Mouse (Mus musculus): ENCODE results near the gene Dnaaf5. TPM values are rescaled to one million over a fixed set of nuclear protein-coding genes. Genes with fewer than 3 reads are reported as not detected.
A peak's percentile ranks its signal among the peaks of the same experiment; 100 is the strongest.

The Dnaaf5 gene
- polyA plus RNA-seq, 1 experiment from 2014 or later: 5.0 TPM

DNA sequence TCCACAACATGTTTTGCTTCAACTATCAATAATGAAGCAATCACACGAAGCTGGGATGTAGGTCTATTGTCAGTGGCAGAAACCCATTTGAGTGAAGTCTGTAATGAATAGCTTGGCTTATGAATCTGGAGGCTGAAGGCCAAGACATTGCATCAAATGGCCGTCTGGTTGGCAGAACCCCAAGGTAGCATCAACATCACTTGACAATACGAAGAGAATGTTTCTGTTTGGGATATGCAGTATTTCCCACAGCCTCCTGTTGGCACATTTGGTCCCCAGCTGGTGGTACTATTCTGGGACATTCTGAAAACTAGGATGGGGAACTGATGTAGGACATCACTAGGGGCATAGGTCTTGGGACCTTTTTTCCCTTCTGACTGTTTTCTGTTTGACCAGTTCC lies 6.1 kb upstream of the Dnaaf5 start:
- peaks cover 9% of the 10 kb centered on the region for H3K4me1 ChIP-seq (replicated peaks)
- no peak overlapping the region for H3K4me2 ChIP-seq
- no peak for ATAC-seq (replicated peaks; ENCODE audit: insufficient number of reproducible peaks, insufficient read depth, low FRiP score, low read depth)
- no peak overlapping the region for H3K27ac ChIP-seq
- no peak overlapping the region for H3K4me3 ChIP-seq
- H3K9ac ChIP-seq: no peak overlapping the region
- no peaks in the 10 kb centered on the region for H3K9me3 ChIP-seq (replicated peaks)
- H3K27me3 ChIP-seq: no peaks in the 10 kb centered on the region
- 70% methylated on average over 3 of the region's 3 CpGs for WGBS
- H3K36me3 ChIP-seq: no peaks in the 10 kb centered on the region

DNA sequence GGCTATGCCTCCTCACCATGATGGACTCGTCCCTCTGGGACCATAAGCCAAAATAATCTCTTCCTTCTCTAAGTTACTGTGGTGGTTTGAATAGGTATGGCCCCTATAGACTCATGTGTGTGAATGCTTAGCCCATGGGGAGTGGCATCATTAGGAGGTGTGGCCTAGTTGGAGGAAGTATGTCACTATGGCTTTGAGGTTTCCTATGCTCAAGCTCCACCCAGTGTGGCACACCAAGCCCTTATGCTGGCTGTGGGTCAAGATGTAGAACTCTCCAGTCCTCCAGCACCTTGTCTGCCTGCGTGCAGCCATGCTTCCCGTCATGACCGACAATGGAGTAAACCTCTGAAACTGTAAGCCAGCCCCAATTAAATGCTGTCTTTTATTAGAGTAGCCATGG lies 4.3 kb upstream of the Dnaaf5 start:
- WGBS: 89% methylated on average over 4 of the region's 4 CpGs
- no peak overlapping the region for H3K9ac ChIP-seq
- H3K27ac ChIP-seq: no peak overlapping the region
- no peaks in the 10 kb centered on the region for H3K9me3 ChIP-seq (replicated peaks)
- ATAC-seq (replicated peaks; ENCODE audit: insufficient number of reproducible peaks, insufficient read depth, low FRiP score, low read depth): no peak
- H3K4me3 ChIP-seq: no peak overlapping the region
- no peaks in the 10 kb centered on the region for H3K36me3 ChIP-seq
- H3K4me2 ChIP-seq: no peak overlapping the region
- no peaks in the 10 kb centered on the region for H3K27me3 ChIP-seq
- peaks cover 13% of the 10 kb centered on the region for H3K4me1 ChIP-seq (replicated peaks)

DNA sequence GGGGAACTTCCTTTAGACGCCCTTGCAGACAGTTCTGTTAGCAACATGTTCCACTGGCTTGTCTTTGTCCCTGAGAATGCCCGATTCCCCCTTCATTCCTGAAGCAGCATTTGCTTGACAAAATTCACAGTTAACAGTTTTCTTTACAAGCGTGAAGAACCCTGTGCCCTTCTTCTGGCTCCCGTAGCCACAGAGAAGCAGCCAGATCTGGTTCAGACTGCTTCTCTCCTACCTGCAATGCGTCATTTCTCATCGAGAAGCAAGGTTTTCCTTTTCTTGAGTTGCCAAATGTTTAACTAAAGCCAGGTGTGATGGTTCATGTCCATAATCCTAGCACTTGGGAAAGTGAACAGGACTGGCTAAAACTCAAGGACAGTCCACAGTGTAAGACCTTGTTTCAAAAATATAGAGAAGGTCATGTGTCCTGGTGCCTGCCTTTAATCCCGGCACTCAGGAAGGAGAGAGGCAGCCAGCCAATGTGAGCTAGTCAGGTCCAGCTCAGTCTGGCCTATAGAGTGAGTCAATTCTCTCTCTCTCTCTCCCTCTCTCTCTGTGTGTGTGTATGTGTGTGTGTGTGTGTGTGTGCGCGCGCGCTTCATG lies 3.4 kb upstream of the Dnaaf5 start:
- Histone ChIP-seq H3K4me1 (replicated peaks) (peaks cover 16% of the 10 kb centered on the region), H3K27ac (peak overlapping the region; percentile 41), H3K27me3 (no peaks in the 10 kb centered on the region), H3K9me3 (replicated peaks) (no peaks in the 10 kb centered on the region), H3K4me3 (no peak overlapping the region), H3K36me3 (no peaks in the 10 kb centered on the region), H3K4me2 (no peak overlapping the region), H3K9ac (no peak overlapping the region)
- no peak for ATAC-seq (replicated peaks; ENCODE audit: insufficient number of reproducible peaks, insufficient read depth, low FRiP score, low read depth)
- WGBS: 82% methylated on average over 11 of the region's 11 CpGs

DNA sequence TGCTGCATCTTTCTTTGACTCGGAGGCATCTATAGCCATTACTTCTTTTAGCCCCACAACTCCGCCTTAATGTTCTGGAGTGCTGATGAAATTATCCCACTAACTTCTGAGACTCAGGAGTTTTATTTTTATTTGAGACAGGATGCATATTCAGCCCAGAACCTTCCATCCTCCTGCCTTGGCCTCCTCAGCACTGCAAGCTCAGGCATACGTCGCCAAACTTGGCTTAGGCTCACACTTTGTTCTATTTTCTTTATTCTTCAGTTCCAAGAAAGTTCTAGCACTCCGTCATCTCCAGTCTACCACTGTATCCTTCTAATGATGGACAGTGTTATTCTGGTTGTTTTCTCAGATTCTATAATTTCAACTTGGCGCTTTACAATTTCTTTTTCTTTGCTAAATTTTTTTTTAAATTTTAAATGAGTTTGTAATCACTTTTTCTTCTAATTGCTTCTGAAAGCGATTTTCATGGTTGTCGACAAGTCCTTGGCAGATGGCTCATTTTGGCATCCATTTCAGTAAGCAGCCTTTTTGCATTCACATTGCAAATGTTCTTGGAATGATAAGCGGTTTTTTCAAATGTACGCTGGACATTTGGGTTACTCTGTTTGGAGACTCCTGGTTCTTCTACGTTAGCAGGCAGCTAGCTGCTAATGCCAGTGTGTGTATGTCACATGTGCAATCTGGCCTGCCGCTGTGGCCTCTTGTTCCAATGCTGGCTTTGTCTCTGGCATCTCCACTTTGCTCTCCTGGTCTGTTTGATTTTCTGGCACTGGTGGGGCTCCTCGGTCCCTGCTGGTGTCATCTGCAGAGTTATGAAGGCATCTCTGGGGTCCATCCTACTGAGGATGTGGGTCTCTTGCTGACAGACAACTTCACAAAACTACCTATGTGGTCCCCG lies 2.6 kb upstream of the Dnaaf5 start:
- WGBS: 84% methylated on average over 14 of the region's 14 CpGs
- Histone ChIP-seq H3K9ac (no peak overlapping the region), H3K4me3 (no peak overlapping the region), H3K4me1 (replicated peaks) (peaks cover 19% of the 10 kb centered on the region), H3K4me2 (no peak overlapping the region), H3K27ac (0 out of 2 replicates have a peak overlapping the region, but pooled peaks have one; percentile 41), H3K9me3 (replicated peaks) (no peaks in the 10 kb centered on the region), H3K36me3 (peaks cover 3% of the 10 kb centered on the region; the same call in 1 of the 2 replicates), H3K27me3 (no peaks in the 10 kb centered on the region)
- no peak for ATAC-seq (replicated peaks; ENCODE audit: insufficient number of reproducible peaks, insufficient read depth, low FRiP score, low read depth)

DNA sequence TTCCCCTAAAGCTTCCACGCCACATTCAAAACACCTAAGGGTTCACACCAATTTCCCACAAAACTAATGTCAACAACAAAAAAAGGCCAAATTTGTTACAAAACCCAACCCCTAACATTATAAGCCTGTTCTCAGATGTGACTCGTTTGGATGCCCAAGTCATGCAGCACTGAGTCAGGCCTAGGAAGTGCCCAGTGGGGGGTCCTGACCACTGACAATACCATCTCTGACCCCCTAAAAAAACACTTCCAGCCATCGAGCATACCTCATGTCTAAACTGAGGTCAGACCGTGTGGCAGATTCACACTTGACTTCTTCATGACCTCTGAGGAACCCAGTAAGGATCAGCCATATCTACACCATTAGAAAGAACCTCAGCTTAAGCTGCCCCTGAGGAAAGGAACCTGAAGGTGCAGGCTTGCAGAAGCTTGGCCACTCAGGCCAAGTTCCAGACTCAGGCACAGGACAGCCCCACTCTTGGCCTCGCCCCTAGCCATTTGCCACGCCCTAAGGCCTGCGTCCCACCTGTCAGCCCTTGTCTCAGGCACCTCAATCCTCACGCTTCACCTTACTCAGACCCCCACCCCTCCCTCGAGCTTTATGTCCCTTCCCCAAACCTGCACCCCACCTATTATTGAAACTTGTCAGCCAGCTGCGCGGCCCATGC lies 884 bp upstream of the Dnaaf5 start:
- Histone ChIP-seq H3K27ac (peak overlapping the region; percentile 84), H3K36me3 (peaks cover 14% of the 10 kb centered on the region; the same call in 1 of the 2 replicates), H3K9ac (no peak overlapping the region; the same call in 1 of the 2 replicates), H3K4me1 (replicated peaks) (peaks cover 19% of the 10 kb centered on the region), H3K27me3 (no peaks in the 10 kb centered on the region), H3K9me3 (replicated peaks) (no peaks in the 10 kb centered on the region), H3K4me3 (peak overlapping the region; percentile 69), H3K4me2 (peak overlapping the region; percentile 91)
- peak; percentile 45 for ATAC-seq (replicated peaks; ENCODE audit: insufficient number of reproducible peaks, insufficient read depth, low FRiP score, low read depth)
- 24% methylated on average over 11 of the region's 11 CpGs for WGBS

DNA sequence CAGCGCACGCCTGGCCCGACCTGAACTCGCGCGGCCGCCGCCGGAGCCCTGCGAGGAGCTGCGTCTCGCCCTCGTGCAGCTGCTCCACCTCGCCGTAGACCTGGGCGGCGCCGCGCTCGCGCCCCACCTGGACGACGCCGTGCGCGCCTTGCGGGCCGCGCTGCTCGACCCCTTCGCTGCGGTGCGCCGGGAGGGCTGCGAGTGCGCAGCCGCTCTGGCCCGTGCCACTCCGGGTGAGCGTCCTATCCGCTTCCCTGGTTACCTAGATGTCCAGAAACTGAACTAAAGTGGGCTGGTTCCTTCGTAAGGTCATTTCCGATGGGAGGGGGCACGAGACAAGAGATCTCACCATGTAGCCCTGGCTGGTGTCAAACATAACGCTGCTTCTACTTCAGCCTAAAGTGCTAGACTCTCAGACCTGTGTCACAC lies 594 bp downstream of the Dnaaf5 start:
- H3K4me2 ChIP-seq: peak overlapping the region; percentile 91
- 0 out of 2 replicates have a peak, but pooled peaks have one; percentile 8 for ATAC-seq (replicated peaks; ENCODE audit: insufficient number of reproducible peaks, insufficient read depth, low FRiP score, low read depth)
- H3K4me3 ChIP-seq: peak overlapping the region; percentile 69
- H3K27ac ChIP-seq: peak overlapping the region; percentile 36; the same call in 1 of the 2 replicates
- H3K27me3 ChIP-seq: no peaks in the 10 kb centered on the region
- H3K9me3 ChIP-seq (replicated peaks): no peaks in the 10 kb centered on the region
- peak overlapping the region; percentile 62 for H3K9ac ChIP-seq
- WGBS: under 1% methylated on average over 45 of the region's 45 CpGs
- H3K36me3 ChIP-seq: peaks cover 21% of the 10 kb centered on the region; the same call in 1 of the 2 replicates
- H3K4me1 ChIP-seq (replicated peaks): peaks cover 19% of the 10 kb centered on the region

DNA sequence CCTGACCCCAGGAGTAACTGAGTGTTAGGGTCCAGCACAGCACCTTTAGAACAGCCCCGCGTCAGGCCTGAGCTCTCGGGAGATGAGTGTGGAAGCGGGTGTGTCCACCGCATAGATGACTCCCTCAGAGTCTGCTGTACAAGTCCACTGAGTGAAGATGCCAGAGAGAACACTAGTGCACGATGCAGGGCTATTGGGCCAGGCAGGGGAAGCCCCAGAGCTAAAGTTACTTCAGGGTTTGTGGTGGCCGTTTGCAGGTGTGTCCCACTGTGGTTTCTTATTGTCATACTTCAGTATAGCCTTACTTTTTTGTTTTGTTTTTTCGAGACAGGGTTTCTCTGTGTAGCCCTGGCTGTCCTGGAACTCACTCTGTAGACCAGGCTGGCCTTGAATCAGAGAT lies 10.9 kb downstream of the Dnaaf5 start:
- H3K9me3 ChIP-seq (replicated peaks): no peaks in the 10 kb centered on the region
- H3K36me3 ChIP-seq: peaks cover 24% of the 10 kb centered on the region

DNA sequence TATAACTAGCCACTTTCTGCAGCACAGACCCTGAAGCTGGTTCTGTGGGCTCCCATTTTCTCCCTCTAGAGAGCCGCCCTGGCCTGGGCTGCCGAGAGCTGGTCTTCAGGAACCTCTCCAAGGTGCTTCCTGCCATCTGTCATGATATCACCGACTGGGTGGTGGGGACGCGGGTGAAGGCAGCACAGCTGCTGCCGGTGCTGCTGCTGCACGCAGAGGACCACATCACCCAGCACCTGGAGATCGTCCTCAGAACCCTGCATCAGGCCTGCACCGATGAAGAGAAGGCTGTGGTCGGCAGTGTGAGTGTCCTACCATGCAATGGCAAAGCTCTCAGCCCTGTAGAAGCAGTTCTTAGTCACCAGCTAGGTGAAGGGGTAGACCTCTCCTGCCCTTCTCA lies 11.6 kb downstream of the Dnaaf5 start:
- Histone ChIP-seq H3K4me3 (no peak overlapping the region), H3K4me1 (replicated peaks) (no peaks in the 10 kb centered on the region; the same call in 1 of the 2 replicates), H3K4me2 (no peak overlapping the region), H3K27ac (no peak overlapping the region), H3K36me3 (peaks cover 18% of the 10 kb centered on the region), H3K9ac (no peak overlapping the region), H3K27me3 (no peaks in the 10 kb centered on the region), H3K9me3 (replicated peaks) (no peaks in the 10 kb centered on the region)
- ATAC-seq (replicated peaks; ENCODE audit: insufficient number of reproducible peaks, insufficient read depth, low FRiP score, low read depth): no peak
- 65% methylated on average over 10 of the region's 10 CpGs for WGBS

More for the DNA sequence above, 10.9 kb downstream of the Dnaaf5 start:
- Histone ChIP-seq H3K27me3 (no peaks in the 10 kb centered on the region), H3K27ac (no peak overlapping the region), H3K4me2 (no peak overlapping the region), H3K4me1 (replicated peaks) (no peaks in the 10 kb centered on the region), H3K4me3 (no peak overlapping the region), H3K9ac (no peak overlapping the region)
- WGBS: 85% methylated on average over 8 of the region's 8 CpGs
- ATAC-seq (replicated peaks; ENCODE audit: insufficient number of reproducible peaks, insufficient read depth, low FRiP score, low read depth): no peak

DNA sequence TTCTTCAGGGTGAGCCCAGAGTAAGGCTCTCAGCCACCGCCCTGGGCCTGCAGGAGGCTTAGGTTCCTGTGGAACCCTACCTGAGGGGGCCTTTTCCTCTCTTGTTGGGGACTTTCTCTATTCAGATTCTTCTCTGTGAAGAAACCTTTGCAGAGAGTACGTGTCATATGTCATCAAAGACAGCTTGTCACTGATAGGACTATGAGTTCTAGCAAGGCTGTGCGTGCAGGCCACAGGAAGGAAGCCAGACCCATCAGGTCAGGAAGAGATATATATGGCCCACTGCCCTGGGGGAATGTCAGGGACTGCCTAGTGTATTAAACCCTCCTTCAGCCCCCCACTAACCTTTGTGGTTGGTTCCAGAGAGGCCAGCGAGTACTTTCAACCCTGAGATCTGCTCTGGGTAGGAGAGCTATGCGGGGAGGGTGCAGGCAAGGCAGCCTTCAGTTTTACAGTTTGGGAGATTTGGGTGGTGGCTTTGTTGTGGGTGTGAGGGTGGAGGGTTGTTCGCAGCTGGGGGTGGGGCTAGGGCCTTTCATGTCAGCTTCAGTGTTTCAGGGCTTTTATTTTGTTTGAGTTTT lies 16.8 kb downstream of the Dnaaf5 start:
- H3K27ac ChIP-seq: 0 out of 2 replicates have a peak overlapping the region, but pooled peaks have one; percentile 39
- ATAC-seq (replicated peaks; ENCODE audit: insufficient number of reproducible peaks, insufficient read depth, low FRiP score, low read depth): no peak; the same call in 1 of the 2 replicates
- H3K4me2 ChIP-seq: no peak overlapping the region
- H3K4me3 ChIP-seq: no peak overlapping the region
- H3K36me3 ChIP-seq: peaks cover 23% of the 10 kb centered on the region
- H3K9ac ChIP-seq: no peak overlapping the region
- WGBS: 60% methylated on average over 6 of the region's 6 CpGs
- no peaks in the 10 kb centered on the region; the same call in 1 of the 2 replicates for H3K4me1 ChIP-seq (replicated peaks)
- no peaks in the 10 kb centered on the region for H3K27me3 ChIP-seq
- no peaks in the 10 kb centered on the region for H3K9me3 ChIP-seq (replicated peaks)

DNA sequence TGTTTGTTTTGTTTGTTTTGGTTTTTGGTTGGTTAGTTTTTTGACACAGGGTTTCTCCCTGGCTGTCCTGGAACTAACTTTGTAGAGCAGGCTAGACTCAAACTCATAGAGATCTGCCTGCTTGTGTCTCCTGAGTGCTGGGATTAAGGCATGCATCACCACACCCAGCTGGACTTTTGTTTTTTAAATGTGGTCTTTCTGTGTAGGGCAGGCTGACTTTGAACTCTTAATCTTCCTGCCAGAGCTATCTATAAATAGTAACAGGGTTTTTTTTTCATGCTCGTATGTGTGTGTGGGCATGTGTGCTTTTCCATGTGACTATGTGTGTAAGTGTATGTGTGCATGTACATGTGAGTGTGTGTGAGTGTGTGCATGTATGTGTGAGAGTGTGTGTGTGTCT lies 17.5 kb downstream of the Dnaaf5 start:
- WGBS: 37% methylated on average over 1 of the region's 1 CpGs
- no peak for ATAC-seq (replicated peaks; ENCODE audit: insufficient number of reproducible peaks, insufficient read depth, low FRiP score, low read depth)
- no peaks in the 10 kb centered on the region; the same call in 1 of the 2 replicates for H3K4me1 ChIP-seq (replicated peaks)
- no peak overlapping the region for H3K27ac ChIP-seq
- H3K36me3 ChIP-seq: peaks cover 24% of the 10 kb centered on the region
- no peaks in the 10 kb centered on the region for H3K27me3 ChIP-seq
- H3K9me3 ChIP-seq (replicated peaks): no peaks in the 10 kb centered on the region
- no peak overlapping the region for H3K9ac ChIP-seq
- H3K4me3 ChIP-seq: no peak overlapping the region
- no peak overlapping the region for H3K4me2 ChIP-seq

DNA sequence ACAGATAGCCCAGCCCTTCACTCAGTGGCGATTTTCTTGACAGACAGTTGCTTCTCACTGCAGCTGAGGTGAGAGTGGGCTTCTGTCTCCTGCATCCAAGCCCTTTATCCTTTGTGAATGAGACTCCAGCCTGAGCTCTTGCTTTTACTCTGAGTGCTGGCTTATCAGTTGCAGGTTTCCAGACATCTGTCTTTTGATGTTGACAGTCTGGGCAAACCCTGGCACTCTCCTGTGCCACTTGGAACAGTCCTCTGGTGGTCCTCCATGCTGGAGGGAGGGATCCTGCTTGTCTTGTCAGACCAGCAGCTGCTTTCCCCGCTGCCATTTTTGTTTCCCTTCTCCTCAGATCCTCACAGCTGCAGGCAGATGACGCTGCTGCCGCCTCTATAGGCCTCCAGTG lies 21.9 kb downstream of the Dnaaf5 start:
- H3K9me3 ChIP-seq (replicated peaks): no peaks in the 10 kb centered on the region
- no peak for ATAC-seq (replicated peaks; ENCODE audit: insufficient number of reproducible peaks, insufficient read depth, low FRiP score, low read depth)
- WGBS: 78% methylated on average over 4 of the region's 4 CpGs
- no peaks in the 10 kb centered on the region for H3K27me3 ChIP-seq
- H3K4me2 ChIP-seq: no peak overlapping the region
- H3K4me3 ChIP-seq: no peak overlapping the region
- no peak overlapping the region for H3K27ac ChIP-seq
- H3K9ac ChIP-seq: no peak overlapping the region
- peaks cover 10% of the 10 kb centered on the region for H3K4me1 ChIP-seq (replicated peaks)
- H3K36me3 ChIP-seq: peaks cover 26% of the 10 kb centered on the region

Measured in heart, embryonic 15.5 days (tissue).